Mouse (Mus musculus) Muller cell, postnatal 12 days (primary cell): ENCODE data around the gene Gabbr2.
A peak's percentile ranks its signal among the peaks of the same experiment; 100 is the strongest.

ENCODE experiments used
- DNase-seq: peaks from one replicate; pipeline ENCODE4 v3.0.0-alpha.2; 2015; ENCODE audit errors: inconsistent ontology term

The Gabbr2 gene

GRCm38 (mm10) chr4:46617408-46617807 lies 374.3 kb downstream of the Gabbr2 start:
- DNase-seq = peak; percentile 45

DNA sequence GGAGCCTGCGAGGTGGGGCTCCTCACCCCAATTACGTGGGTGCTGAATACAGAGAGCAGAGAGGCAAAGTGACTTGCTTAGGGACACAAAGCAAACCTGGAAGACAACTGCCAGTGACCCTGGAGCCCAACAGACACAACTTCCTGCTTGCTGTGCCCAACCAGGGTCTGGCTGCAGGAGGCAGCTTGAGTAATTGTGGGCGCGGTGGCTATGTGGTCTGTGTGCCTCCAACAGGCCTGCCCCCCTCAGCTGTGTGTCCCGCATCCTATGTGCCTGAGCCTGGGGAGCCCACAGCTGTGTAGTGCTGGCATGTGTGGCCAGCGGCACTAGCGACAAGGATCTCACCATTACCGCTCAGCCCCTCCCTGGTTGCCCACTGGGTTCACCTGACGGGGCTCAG lies 377.0 kb downstream of the Gabbr2 start:
- DNase-seq = no peak

DNA sequence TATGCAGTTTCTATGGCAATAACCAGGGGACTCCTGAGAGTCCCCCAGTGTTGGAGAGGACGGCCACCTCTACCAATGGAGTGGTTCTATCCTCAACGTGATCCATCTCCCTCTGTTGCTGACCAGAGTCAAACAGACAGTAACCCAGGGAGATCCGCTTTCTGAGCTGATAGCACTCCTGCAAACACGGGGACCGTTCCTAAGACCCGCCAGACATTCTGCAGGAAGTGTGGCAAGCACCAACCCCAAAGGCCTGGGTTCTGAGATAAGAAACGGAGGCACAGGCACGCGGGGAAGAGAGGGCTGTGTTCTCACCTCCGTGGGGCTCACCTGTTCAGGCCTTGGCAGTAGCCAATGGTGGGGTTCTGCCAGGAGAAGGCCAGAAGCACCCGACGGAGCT lies 378.1 kb downstream of the Gabbr2 start:
- DNase-seq = no peak
